Mouse (Mus musculus) embryonic facial prominence, embryonic 13.5 days (tissue): ENCODE data around the gene Tctn3. TPM values are rescaled to one million over a fixed set of nuclear protein-coding genes. Genes with fewer than 3 reads are reported as not detected.

ENCODE experiments used
- ATAC-seq: fragments of 200-750 bp; cut with Nextera tagmentation; 2 replicates; pipeline ENCODE4 v1.8.0; 2017; ENCODE audit warnings: low read depth; ENCODE audit not compliant: insufficient number of reproducible peaks, insufficient read depth, low FRiP score, low TSS enrichment
- H3K27ac ChIP-seq: fragments of 300-500 bp; sonication (generic); 2 replicates; pipeline ENCODE4 v1.5.1; 2015; ENCODE audit warnings: moderate library complexity, mild to moderate bottlenecking, inconsistent platforms
- H3K27me3 ChIP-seq: fragments of 300-500 bp; sonication (generic); 2 replicates; pipeline ENCODE4 v1.6.1; 2015; ENCODE audit warnings: mild to moderate bottlenecking, inconsistent platforms
- H3K36me3 ChIP-seq: fragments of 300-500 bp; sonication (generic); 2 replicates; pipeline ENCODE4 v1.6.1; 2015; ENCODE audit warnings: mild to moderate bottlenecking, inconsistent platforms
- H3K4me1 ChIP-seq: fragments of 300-500 bp; sonication (generic); 2 replicates; pipeline ENCODE4 v1.6.1; 2015; ENCODE audit warnings: inconsistent platforms
- H3K4me2 ChIP-seq: fragments of 300-500 bp; sonication (generic); 2 replicates; pipeline ENCODE4 v1.6.1; 2015; ENCODE audit warnings: moderate library complexity, mild to moderate bottlenecking, inconsistent platforms
- H3K4me3 ChIP-seq: fragments of 300-500 bp; sonication (generic); 2 replicates; pipeline ENCODE4 v1.5.1; 2015; ENCODE audit warnings: mild to moderate bottlenecking, inconsistent platforms
- H3K9ac ChIP-seq: fragments of 300-500 bp; sonication (generic); 2 replicates; pipeline ENCODE4 v1.6.1; 2015; ENCODE audit warnings: mild to moderate bottlenecking, inconsistent platforms
- H3K9me3 ChIP-seq: fragments of 300-500 bp; sonication (generic); 2 replicates; pipeline ENCODE4 v1.6.1; 2016; ENCODE audit warnings: inconsistent platforms
- WGBS: fragments of 180-500 bp; shearing (Covaris S2); methylation state at CpG from one replicate; pipeline ENCODE4 v1.1.7; 2015; ENCODE audit warnings: mixed read lengths; 5-methylcytosine and 5-hydroxymethylcytosine counted together
- polyA plus RNA-seq: library from polyadenylated mRNA; unstranded; fragments of >200 nt; fragmentation: Nextera tagmentation; extraction: Ambion mirVana; gene quantifications from 2 replicates; pipeline ENCODE4 v1.2.1, GENCODE M21; 2015

Gene Tctn3
- polyA plus RNA-seq, 1 experiment from 2014 or later: 17.0 TPM

DNA sequence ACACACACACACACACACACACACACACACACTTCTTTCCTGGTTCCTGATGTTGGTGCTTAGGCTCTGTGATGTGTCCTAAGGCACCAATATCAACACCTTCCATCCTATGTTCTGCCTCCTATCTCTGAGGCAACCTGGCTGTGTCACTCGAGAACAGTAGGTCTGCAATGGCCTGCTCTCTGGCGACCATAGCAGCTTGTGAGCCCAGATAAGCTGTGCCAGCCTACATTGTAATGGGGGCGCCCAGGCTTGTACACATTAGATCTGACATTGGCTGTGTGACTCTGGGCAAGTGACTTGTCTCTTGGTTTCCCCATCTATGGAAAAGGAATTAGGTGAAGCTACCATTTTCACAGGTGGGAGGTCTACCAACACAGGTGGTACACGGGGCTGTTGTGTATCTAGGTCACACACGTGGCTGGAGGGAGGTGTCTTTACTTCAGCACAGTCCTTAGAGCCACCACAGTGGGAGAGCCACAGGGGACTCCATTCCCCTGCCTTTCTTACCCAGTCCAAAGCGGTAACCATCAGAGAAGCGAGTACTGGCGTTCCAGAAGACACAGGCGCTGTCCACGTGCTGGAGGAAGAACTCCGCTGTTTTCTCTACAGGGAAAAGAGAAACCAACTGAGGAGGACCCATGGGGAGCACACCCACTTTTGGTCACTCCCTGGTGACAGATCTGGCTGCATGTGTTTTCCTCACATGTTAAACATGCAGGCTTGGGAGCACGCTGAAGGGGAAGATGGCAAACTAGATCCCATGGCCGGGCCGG lies 58.8 kb downstream of the Tctn3 start:
- H3K27ac ChIP-seq: no peak overlapping the region
- WGBS: 92% methylated on average over 14 of the region's 14 CpGs
- peaks cover 15% of the 10 kb centered on the region for H3K4me1 ChIP-seq
- no peak overlapping the region for H3K4me2 ChIP-seq
- H3K36me3 ChIP-seq: peaks cover 75% of the 10 kb centered on the region
- ATAC-seq: no peak
- H3K27me3 ChIP-seq: no peaks in the 10 kb centered on the region
- no peak overlapping the region for H3K4me3 ChIP-seq
- H3K9me3 ChIP-seq: no peaks in the 10 kb centered on the region
- no peak overlapping the region for H3K9ac ChIP-seq

DNA sequence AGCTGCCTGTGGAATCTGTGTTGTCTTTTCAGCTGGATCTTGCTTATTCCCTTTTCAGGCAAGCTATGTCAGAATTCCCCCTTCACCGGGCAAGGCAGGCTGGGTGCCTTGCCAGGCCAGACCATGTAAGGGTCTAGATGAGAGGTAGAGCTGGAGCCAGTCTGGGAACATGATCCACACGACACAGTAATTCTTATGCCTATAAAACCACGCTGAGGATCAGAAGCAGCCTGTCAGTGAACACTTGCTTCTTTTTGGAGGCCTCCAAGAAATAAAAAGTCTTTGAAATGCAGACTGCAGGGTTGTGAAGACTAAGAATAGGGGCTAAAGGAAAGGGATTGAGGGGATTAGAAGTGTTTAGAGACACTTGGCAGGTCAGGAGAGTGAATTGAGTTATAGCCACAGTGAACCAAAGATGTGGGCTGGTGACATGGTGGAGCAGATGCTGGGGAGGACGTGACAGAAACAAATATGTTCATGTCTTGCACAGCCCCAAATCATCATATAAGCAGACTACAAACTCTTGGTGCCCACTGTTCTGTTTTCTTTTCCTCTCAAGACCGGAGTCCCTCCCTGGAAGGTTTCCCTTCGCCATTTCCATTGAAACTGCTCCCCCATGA lies 62.4 kb downstream of the Tctn3 start:
- Histone ChIP-seq H3K9me3 (no peaks in the 10 kb centered on the region), H3K4me1 (peaks cover 17% of the 10 kb centered on the region), H3K27ac (peak overlapping the region; percentile 48; the same call in 1 of the 2 replicates), H3K4me3 (no peak overlapping the region), H3K9ac (no peak overlapping the region), H3K36me3 (peaks cover 44% of the 10 kb centered on the region), H3K4me2 (no peak overlapping the region), H3K27me3 (peaks cover 8% of the 10 kb centered on the region)
- ATAC-seq: no peak
- 60% methylated on average over 6 of the region's 6 CpGs for WGBS

DNA sequence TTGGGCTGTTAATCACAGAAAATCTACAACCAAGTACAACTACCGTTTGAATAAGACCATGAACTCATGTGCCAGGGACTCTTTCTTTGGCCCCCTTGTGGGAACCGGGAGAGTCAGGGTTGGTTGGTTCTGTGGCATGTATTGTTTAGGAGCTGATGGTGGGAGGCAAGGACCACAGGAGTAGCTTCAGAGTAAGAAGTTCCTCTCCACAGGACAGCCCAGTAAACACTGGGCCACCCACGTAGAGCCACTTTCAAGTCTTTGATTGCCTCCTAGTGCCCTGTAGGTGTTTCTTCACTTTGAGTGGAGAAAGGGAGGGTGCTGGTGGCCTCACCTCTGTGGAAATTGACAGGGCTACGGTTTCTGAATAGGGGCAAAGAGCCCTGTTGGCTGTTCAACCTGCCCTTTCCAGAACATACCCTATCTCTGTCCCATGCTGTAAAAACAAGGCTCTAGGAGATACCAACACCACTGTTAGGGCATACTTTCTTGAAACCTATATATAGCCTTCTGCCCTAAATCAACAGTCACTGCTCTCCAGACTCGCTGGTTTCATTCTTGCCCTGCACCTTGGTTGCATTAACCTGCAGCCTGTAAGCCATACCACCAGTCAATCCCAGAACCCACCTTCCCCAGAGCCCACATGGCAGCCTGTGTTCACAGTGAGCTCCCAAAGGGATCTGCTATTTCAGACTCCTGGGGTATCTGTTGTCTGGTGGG lies 63.1 kb downstream of the Tctn3 start:
- WGBS: 38% methylated on average over 5 of the region's 5 CpGs
- no peak for ATAC-seq

DNA sequence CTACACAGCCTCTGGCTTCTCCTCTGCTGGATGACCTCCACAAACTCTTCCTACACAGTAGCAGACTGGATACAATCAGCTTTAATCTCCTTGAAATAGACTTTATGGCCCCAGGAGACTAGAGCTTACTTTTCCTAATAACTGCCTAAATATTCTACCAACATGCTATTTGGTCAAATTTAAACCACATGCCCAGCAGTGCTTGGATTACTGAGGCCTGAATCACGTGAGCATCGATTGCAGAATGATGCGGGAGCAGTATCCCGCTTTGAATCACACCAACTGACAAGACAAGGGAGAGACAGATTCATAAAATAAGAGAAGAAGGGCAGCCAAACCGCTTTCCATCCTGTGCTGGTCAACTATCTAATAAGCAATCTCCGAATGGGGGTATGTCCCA lies 63.6 kb downstream of the Tctn3 start:
- no peak for ATAC-seq
- 47% methylated on average over 6 of the region's 6 CpGs for WGBS
- H3K9ac ChIP-seq: no peak overlapping the region

More for the DNA sequence above, 63.1 kb downstream of the Tctn3 start:
- H3K27me3 ChIP-seq: peaks cover 8% of the 10 kb centered on the region
- H3K4me1 ChIP-seq: peaks cover 17% of the 10 kb centered on the region
- peak overlapping the region; percentile 48; the same call in 1 of the 2 replicates for H3K27ac ChIP-seq
- H3K9me3 ChIP-seq: no peaks in the 10 kb centered on the region
- no peak overlapping the region for H3K4me3 ChIP-seq
- H3K36me3 ChIP-seq: peaks cover 37% of the 10 kb centered on the region
- no peak overlapping the region for H3K4me2 ChIP-seq
- no peak overlapping the region for H3K9ac ChIP-seq

More for the DNA sequence above, 63.6 kb downstream of the Tctn3 start:
- peaks cover 17% of the 10 kb centered on the region for H3K4me1 ChIP-seq
- H3K27ac ChIP-seq: no peak overlapping the region
- no peak overlapping the region for H3K4me2 ChIP-seq
- H3K27me3 ChIP-seq: peaks cover 8% of the 10 kb centered on the region
- peaks cover 32% of the 10 kb centered on the region for H3K36me3 ChIP-seq
- H3K9me3 ChIP-seq: no peaks in the 10 kb centered on the region
- no peak overlapping the region for H3K4me3 ChIP-seq

Other genes starting within 250 kb of the Tctn3 start
- 37.7 and 47.6 TPM in 2 replicates for gene Sorbs1, start 98.5 kb downstream of the Tctn3 start, polyA plus RNA-seq
- gene Aldh18a1, start 23.8 kb downstream of the Tctn3 start, polyA plus RNA-seq: 73.4 and 75.1 TPM in 2 replicates
- gene Entpd1, start 133 bp upstream of the Tctn3 start, polyA plus RNA-seq: 7.5 and 12.5 TPM in 2 replicates
- 0.08 TPM in 1 of 2 replicates, not detected in the other for gene Cc2d2b, start 136.5 kb upstream of the Tctn3 start, polyA plus RNA-seq
- gene Ccnj, start 219.0 kb upstream of the Tctn3 start, polyA plus RNA-seq: 14.4 and 18.4 TPM in 2 replicates